Mouse (Mus musculus) olfactory bulb, adult 2 months (tissue): ENCODE data around the gene Serpinf2. TPM values are rescaled to one million over a fixed set of nuclear protein-coding genes. Genes with fewer than 3 reads are reported as not detected.

Experiments used
- H3K27ac ChIP-seq: fragments of 200-500 bp; 2 replicates; pipeline ENCODE4 v1.5.1; 2012; ENCODE audit warnings: low read depth, low read length; ENCODE audit not compliant: insufficient read depth
- H3K4me1 ChIP-seq: fragments of 200-500 bp; 2 replicates; pipeline ENCODE4 v1.6.1; 2012; ENCODE audit warnings: low read length; ENCODE audit not compliant: control insufficient read depth, insufficient read depth
- H3K4me3 ChIP-seq: fragments of 200-500 bp; 2 replicates; pipeline ENCODE4 v1.5.1; 2012; ENCODE audit warnings: mild to moderate bottlenecking, low read depth, low read length, moderate library complexity; ENCODE audit not compliant: insufficient read depth
- CTCF ChIP-seq: fragments of 200-500 bp; IDR thresholded peaks from 2 replicates; pipeline ENCODE4 v1.5.1; 2012; ENCODE audit warnings: low read depth, mild to moderate bottlenecking, low read length, moderate library complexity; ENCODE audit not compliant: insufficient read depth
- POLR2A ChIP-seq: fragments of 200-500 bp; IDR thresholded peaks from 2 replicates; pipeline ENCODE4 v1.6.1; 2012; ENCODE audit warnings: mild to moderate bottlenecking, low read depth, low read length, moderate library complexity; ENCODE audit not compliant: insufficient read depth
- WGBS: fragments of 180-500 bp; shearing (Covaris S2); methylation state at CpG from one replicate; pipeline ENCODE4 v1.1.7; 2018; 5-methylcytosine and 5-hydroxymethylcytosine counted together
- polyA plus RNA-seq: library from polyadenylated mRNA; stranded (reverse); fragments of >200 nt; gene quantifications from 2 replicates; pipeline ENCODE4 v1.2.4, GENCODE M21; 2012; ENCODE audit warnings: low replicate concordance; ENCODE audit not compliant: missing spikeins, insufficient read depth, insufficient read length

Gene Serpinf2
- polyA plus RNA-seq, 1 experiment, result not detected

GRCm38 (mm10) chr11:75453991-75454930, 14.9 kb upstream of the Serpinf2 start, which contains the start of gene Wdr81:
Gene Wdr81 (minus strand): TSS chr11:75454717.
- WGBS, result 1% methylated on average over 56 of the region's 56 CpGs
- peaks cover 47% of the 10 kb centered on the region for H3K4me1 ChIP-seq
- 0 out of 2 replicates have a peak within 1 kb of the TSS, but pooled peaks have one; percentile 3 for H3K27ac ChIP-seq
- TF ChIP-seq POLR2A, result peak; percentile 72
- TF ChIP-seq CTCF, result peak; percentile 28; the same call in 1 of the 2 replicates
- peak within 1 kb of the TSS; percentile 71 for H3K4me3 ChIP-seq

GRCm38 (mm10) chr11:75452812-75453557, 13.6 kb upstream of the Serpinf2 start:
- Histone ChIP-seq H3K4me3 (no peak overlapping the region), H3K4me1 (peaks cover 46% of the 10 kb centered on the region), H3K27ac (no peak overlapping the region)
- no peak for TF ChIP-seq POLR2A
- TF ChIP-seq CTCF, result no peak
- 94% methylated on average over 31 of the region's 31 CpGs for WGBS

GRCm38 (mm10) chr11:75452081-75452480, 12.7 kb upstream of the Serpinf2 start:
- no peak for TF ChIP-seq POLR2A
- no peak for TF ChIP-seq CTCF
- peaks cover 46% of the 10 kb centered on the region for H3K4me1 ChIP-seq
- WGBS, result 93% methylated on average over 8 of the region's 8 CpGs
- H3K4me3 ChIP-seq, result no peak overlapping the region
- H3K27ac ChIP-seq, result no peak overlapping the region

GRCm38 (mm10) chr11:75450936-75451335, 11.5 kb upstream of the Serpinf2 start:
- WGBS, result 93% methylated on average over 15 of the region's 15 CpGs
- H3K27ac ChIP-seq, result no peak overlapping the region
- H3K4me1 ChIP-seq, result peaks cover 44% of the 10 kb centered on the region
- TF ChIP-seq POLR2A (no peak), CTCF (no peak)
- H3K4me3 ChIP-seq, result no peak overlapping the region

- peaks cover 44% of the 10 kb centered on the region for H3K4me1 ChIP-seq
- TF ChIP-seq CTCF, result no peak
- TF ChIP-seq POLR2A, result no peak
- H3K4me3 ChIP-seq, result no peak overlapping the region
- H3K27ac ChIP-seq, result no peak overlapping the region
- WGBS, result 85% methylated on average over 8 of the region's 8 CpGs
Measured at GRCm38 (mm10) chr11:75450304-75450908, 11.0 kb upstream of the Serpinf2 start.

- no peak for TF ChIP-seq CTCF
- no peak for TF ChIP-seq POLR2A
- Histone ChIP-seq H3K4me1 (peaks cover 40% of the 10 kb centered on the region), H3K27ac (no peak overlapping the region), H3K4me3 (no peak overlapping the region)
- 81% methylated on average over 7 of the region's 7 CpGs for WGBS
Measured at GRCm38 (mm10) chr11:75449695-75450094, 10.3 kb upstream of the Serpinf2 start.

GRCm38 (mm10) chr11:75448575-75448974, 9.2 kb upstream of the Serpinf2 start:
- WGBS, result 76% methylated on average over 3 of the region's 3 CpGs
- no peak overlapping the region for H3K4me3 ChIP-seq
- peaks cover 36% of the 10 kb centered on the region for H3K4me1 ChIP-seq
- TF ChIP-seq POLR2A (no peak), CTCF (no peak)
- no peak overlapping the region for H3K27ac ChIP-seq

- no peak overlapping the region for H3K27ac ChIP-seq
- WGBS, result 80% methylated on average over 8 of the region's 8 CpGs
- H3K4me1 ChIP-seq, result peaks cover 11% of the 10 kb centered on the region
- no peak overlapping the region for H3K4me3 ChIP-seq
- TF ChIP-seq CTCF, result no peak
- TF ChIP-seq POLR2A, result no peak
Measured at GRCm38 (mm10) chr11:75443711-75444110, 4.3 kb upstream of the Serpinf2 start.

- TF ChIP-seq CTCF (no peak), POLR2A (no peak)
- H3K4me1 ChIP-seq, result peaks cover 11% of the 10 kb centered on the region
- 65% methylated on average over 16 of the region's 16 CpGs for WGBS
- no peak overlapping the region for H3K27ac ChIP-seq
- H3K4me3 ChIP-seq, result no peak overlapping the region
Measured at GRCm38 (mm10) chr11:75441601-75442000, 2.2 kb upstream of the Serpinf2 start.
